Mouse (Mus musculus) lung, postnatal 0 days (tissue): ENCODE results near the gene Lrguk.

Experiments
- CTCF ChIP-seq: IDR thresholded peaks from 2 replicates; pipeline ENCODE4 v1.5.1; 2016; ENCODE audit warnings: antibody characterized with exemption, mild to moderate bottlenecking
- EP300 ChIP-seq: IDR thresholded peaks from 2 replicates; pipeline ENCODE4 v1.6.1; 2016; ENCODE audit warnings: antibody characterized with exemption, mild to moderate bottlenecking, control low read depth

DNA sequence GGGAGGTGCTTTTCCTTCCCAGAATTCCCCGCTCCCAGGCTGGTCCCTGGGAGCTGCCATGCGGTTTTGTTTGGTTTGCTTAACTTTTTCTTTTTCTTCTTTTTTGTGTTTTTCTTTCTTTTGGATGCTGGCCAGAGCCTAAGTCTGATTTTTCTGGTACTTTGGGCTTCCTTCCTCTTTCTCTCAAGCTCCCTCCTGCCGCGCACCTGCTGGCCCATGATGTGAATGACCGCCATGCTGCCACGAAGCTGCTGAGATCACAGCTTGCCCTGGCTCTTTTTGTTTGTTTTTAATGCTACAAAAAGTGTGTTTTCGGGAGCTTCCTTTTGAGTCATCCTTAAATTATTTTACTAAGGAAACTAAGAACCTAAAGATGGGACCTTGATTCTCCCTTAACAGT is 28.6 kb upstream of the Lrguk start:
- no peak for TF ChIP-seq CTCF
- no peak for TF ChIP-seq EP300
